Mouse (Mus musculus) stomach, embryonic 14.5 days (tissue): Measurements from ENCODE around the gene Kat7. TPM values are rescaled to one million over a fixed set of nuclear protein-coding genes. Genes with fewer than 3 reads are reported as not detected.

Experiments
- ATAC-seq: fragments of 200-750 bp; cut with Nextera tagmentation; 2 replicates; pipeline ENCODE4 v1.8.0; 2017; ENCODE audit warnings: low read depth, moderate TSS enrichment; ENCODE audit not compliant: insufficient number of reproducible peaks, insufficient read depth, low FRiP score
- H3K27ac ChIP-seq: fragments of 300-500 bp; sonication (generic); 2 replicates; pipeline ENCODE4 v1.5.1; 2014; ENCODE audit warnings: mild to moderate bottlenecking, low read length, moderate library complexity, mixed read lengths
- H3K27me3 ChIP-seq: fragments of 300-500 bp; sonication (generic); 2 replicates; pipeline ENCODE4 v1.6.1; 2014; ENCODE audit warnings: low read length, control low read depth, mixed read lengths; ENCODE audit not compliant: control insufficient read depth, insufficient read depth
- H3K36me3 ChIP-seq: fragments of 300-500 bp; sonication (generic); 2 replicates; pipeline ENCODE4 v1.6.1; 2014; ENCODE audit warnings: mild to moderate bottlenecking, control low read depth, low read length, moderate library complexity, mixed read lengths; ENCODE audit not compliant: control insufficient read depth, insufficient read depth
- H3K4me1 ChIP-seq: fragments of 300-500 bp; sonication (generic); 2 replicates; pipeline ENCODE4 v1.6.1; 2014; ENCODE audit warnings: low read length, control low read depth, mixed read lengths; ENCODE audit not compliant: control insufficient read depth, insufficient read depth
- H3K4me2 ChIP-seq: fragments of 300-500 bp; sonication (generic); replicated peaks from 2 replicates; pipeline ENCODE4 v1.6.1; 2014; ENCODE audit warnings: low read depth, low read length, control low read depth
- H3K4me3 ChIP-seq: fragments of 300-500 bp; sonication (generic); 2 replicates; pipeline ENCODE4 v1.5.1; 2014; ENCODE audit warnings: low read depth, low read length, control low read depth
- H3K9ac ChIP-seq: fragments of 300-500 bp; sonication (generic); replicated peaks from 2 replicates; pipeline ENCODE4 v1.6.1; 2014; ENCODE audit warnings: low read depth, mild to moderate bottlenecking, control low read depth, low read length, moderate library complexity, mixed read lengths
- H3K9me3 ChIP-seq: fragments of 300-500 bp; sonication (generic); 2 replicates; pipeline ENCODE4 v1.6.1; 2016; ENCODE audit warnings: low read depth, low read length, control low read depth; ENCODE audit not compliant: control insufficient read depth
- whole genome bisulfite sequencing: fragments of 180-500 bp; shearing (Covaris S2); extraction: QIAGEN DNeasy Blood & Tissue Kit; methylation state at CpG from one replicate; pipeline ENCODE4 v1.1.7; 2014; 5-methylcytosine and 5-hydroxymethylcytosine counted together
- polyA plus RNA-seq: library from polyadenylated mRNA; unstranded; fragments of >200 nt; fragmentation: Nextera tagmentation; extraction: Ambion mirVana; gene quantifications from 2 replicates; pipeline ENCODE4 v1.2.1, GENCODE M21; 2014

Kat7 gene
- polyA plus RNA-seq: 60.8 and 63.1 TPM in 2 replicates

DNA sequence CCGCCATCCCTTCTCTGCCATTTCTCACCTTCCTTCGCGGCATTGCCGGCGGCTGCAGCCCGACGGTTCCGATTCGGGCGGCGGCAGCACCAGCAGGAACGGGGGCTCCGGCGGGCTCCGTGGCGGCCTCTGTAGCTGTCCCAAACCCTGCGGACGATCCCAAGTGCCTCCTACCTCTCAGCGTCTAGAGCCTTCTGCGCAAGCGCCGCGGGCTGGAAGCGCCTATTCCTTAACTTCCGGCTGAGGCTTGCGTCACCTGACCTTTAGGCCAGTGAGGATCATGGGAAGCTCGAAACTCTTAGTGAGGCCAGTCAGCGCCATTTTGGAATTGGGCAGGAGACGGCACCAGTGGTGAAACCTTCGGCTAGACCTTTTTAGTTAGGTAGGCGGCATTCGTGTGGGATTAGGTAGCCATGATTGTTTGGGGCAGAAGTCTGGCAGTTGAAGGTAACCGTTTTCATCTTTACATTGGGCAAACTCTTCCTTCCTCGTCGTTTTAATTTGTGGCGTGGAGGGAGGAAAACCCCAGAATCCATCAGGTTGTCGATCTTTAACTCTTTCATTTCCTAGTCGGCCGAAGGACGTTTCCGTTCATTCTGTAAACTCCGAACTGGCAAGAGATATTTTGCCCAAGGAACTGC is at the start of gene Kat7:
TSS of gene Kat7 (minus strand) at position 240 of the 641 bp plus-strand sequence.
- Histone ChIP-seq H3K27ac (peak within 1 kb of the TSS; percentile 96), H3K4me3 (peak within 1 kb of the TSS; percentile 77), H3K27me3 (no peaks in the 10 kb centered on the region), H3K4me2 (peak within 1 kb of the TSS; percentile 70), H3K4me1 (peaks cover 6% of the 10 kb centered on the region; the same call in 1 of the 2 replicates), H3K36me3 (no peaks in the 10 kb centered on the region; the same call in 1 of the 2 replicates), H3K9ac (peak within 1 kb of the TSS; percentile 94), H3K9me3 (no peaks in the 10 kb centered on the region)
- under 1% methylated on average over 42 of the region's 42 CpGs for WGBS
- ATAC-seq: peak; percentile 92

DNA sequence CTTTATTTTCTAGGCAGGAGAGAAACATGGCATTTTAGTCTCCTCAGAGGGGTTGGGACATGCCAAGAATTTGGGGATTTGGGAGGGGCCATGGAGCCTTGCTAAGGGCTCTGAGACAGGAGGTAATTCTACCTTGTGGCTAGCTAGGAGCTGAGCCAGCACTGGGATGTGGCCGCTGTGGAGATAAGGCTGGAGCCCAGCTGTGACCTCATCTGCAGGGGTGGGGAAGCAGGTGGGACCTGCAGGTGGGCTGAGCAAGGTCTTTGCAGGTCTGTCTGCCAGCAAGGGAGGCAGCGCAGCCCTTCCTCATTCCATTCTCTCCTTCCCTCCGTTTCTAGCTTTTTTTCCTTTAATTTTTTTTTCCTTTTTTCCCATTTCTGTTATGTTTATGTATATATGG is 48.2 kb upstream of the Kat7 start:
- Histone ChIP-seq H3K27ac (no peak overlapping the region; the same call in 1 of the 2 replicates), H3K36me3 (no peaks in the 10 kb centered on the region; the same call in none of the 2 replicates), H3K9me3 (no peaks in the 10 kb centered on the region), H3K4me1 (peaks cover 9% of the 10 kb centered on the region), H3K4me2 (no peak overlapping the region), H3K9ac (no peak overlapping the region), H3K27me3 (no peaks in the 10 kb centered on the region), H3K4me3 (no peak overlapping the region)
- 48% methylated on average over 3 of the region's 3 CpGs for WGBS
- no peak for ATAC-seq

DNA sequence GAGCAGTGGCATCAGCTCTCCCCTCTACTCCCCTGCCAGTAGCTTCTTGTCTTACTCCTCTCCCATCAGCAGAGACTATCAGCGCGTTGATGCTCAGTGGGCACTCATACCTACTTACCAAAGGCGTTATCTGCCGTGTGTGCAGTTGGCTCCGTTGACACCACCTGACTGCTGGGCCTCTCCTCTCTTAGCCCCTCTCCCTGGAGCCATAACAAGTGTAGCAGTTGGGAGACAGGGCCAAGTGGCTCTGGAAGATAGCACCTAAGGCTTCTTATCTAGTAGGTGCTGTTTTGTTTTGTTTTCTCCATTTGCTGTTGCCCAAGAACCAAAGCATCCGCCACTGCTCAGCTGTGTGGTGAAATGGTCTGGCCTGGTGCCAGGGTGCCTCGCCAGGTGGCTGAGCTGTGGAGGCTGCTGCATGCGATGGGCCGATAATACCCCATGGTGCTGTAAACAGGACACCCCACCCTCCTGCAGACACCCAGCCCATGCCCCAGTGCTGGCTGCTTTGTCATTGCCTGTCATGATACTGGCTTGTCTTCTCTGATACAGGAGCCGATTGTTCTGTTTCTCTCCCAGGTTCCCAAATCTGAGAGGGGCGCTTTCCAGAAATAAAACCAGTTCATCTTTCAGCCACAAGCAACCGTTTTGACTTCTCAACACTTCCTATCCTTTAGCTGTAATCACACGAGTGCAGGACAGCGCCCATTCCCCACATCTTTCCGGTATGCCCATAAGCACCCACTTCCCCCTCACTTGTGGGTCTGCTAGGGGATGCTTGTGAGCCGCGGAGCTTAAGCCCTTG is 46.6 kb upstream of the Kat7 start:
- Histone ChIP-seq H3K36me3 (no peaks in the 10 kb centered on the region; the same call in none of the 2 replicates), H3K4me3 (no peak overlapping the region), H3K4me2 (no peak overlapping the region), H3K9ac (no peak overlapping the region), H3K9me3 (no peaks in the 10 kb centered on the region), H3K27me3 (no peaks in the 10 kb centered on the region), H3K4me1 (peaks cover 9% of the 10 kb centered on the region), H3K27ac (no peak overlapping the region)
- 75% methylated on average over 17 of the region's 17 CpGs for WGBS
- peak; percentile 85; the same call in 1 of the 2 replicates for ATAC-seq

DNA sequence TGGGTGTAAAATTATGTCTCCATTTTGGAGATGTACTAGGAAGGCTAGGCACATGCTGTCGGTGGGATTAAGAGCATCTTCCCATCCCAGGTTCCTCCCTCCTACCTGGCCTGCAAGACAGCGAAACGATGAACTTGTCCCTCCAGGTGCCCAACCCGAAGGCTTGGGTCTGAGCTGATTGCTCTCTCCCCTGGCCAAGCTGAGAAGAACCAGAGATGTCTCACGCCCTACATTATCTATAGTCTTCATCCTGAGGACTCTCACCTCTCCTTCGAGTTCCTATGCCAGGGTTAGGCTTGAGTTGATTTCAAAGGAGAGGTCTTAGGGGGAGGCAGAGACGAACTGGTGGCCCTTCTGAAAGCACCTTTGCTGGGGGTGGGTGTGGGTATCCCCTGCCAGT is 46.0 kb upstream of the Kat7 start:
- Histone ChIP-seq H3K4me1 (peaks cover 9% of the 10 kb centered on the region), H3K9me3 (no peaks in the 10 kb centered on the region), H3K27ac (no peak overlapping the region), H3K36me3 (no peaks in the 10 kb centered on the region; the same call in none of the 2 replicates), H3K4me3 (no peak overlapping the region), H3K27me3 (no peaks in the 10 kb centered on the region), H3K9ac (no peak overlapping the region), H3K4me2 (no peak overlapping the region)
- WGBS: 83% methylated on average over 7 of the region's 7 CpGs
- 0 out of 2 replicates have a peak, but pooled peaks have one; percentile 4 for ATAC-seq

DNA sequence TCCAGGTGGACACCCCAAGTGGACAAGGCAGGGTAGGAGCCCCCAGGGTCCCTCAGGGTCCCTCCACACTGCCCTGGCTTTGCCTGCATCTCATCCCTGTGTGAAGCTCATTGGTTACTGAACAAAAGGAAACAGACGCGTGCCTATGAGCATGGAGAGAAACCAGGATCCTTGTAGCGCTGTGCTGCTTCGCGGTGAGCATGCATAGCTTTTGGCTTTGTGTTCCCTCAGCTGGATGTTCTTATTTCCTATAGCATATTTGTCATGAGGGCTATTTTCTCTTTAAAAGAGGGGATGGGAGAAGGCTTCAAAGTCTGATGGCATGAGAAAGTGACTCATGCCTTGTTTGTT is 45.6 kb upstream of the Kat7 start:
- no peak for ATAC-seq

DNA sequence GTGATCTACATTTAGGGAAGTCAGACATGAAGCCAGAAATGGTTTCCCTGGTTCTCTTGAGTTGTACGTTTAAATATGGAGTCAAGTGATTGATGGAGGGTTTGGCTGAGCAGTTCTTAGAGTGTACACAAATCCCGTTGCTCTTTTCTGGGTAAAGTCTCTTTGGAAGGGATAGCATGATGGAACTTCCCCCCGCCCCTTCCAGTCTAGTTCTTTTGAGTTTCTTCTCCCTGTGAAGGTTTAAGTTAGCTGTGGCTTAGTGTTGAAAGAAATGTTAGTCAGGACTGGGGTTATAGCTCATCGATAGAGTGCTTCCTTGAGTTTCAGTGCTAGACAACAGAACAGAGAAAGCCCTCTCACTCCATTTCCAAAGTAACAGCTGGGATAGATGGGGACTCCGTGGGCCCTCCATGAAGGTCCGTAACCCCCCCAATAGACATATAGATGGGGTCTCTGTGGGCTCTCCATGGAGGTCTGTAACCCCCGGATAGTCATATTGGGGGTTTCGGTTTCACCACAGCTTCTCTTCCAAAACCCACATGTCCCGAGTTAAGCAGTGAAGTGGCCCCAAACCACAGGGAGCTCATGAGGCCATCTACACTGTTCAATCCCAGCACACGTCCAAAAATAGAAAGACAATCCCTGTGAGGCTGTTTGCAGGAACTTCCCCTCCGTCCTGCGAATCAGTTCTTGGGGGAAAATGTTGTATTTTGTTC is 45.1 kb upstream of the Kat7 start:
- Histone ChIP-seq H3K9ac (no peak overlapping the region), H3K4me3 (no peak overlapping the region), H3K9me3 (no peaks in the 10 kb centered on the region), H3K4me2 (no peak overlapping the region), H3K36me3 (no peaks in the 10 kb centered on the region; the same call in none of the 2 replicates), H3K27me3 (no peaks in the 10 kb centered on the region), H3K27ac (no peak overlapping the region; the same call in 1 of the 2 replicates), H3K4me1 (peaks cover 9% of the 10 kb centered on the region)
- no peak for ATAC-seq
- WGBS: 72% methylated on average over 12 of the region's 12 CpGs

More for the DNA sequence above, 45.6 kb upstream of the Kat7 start:
- no peak overlapping the region for H3K4me2 ChIP-seq
- H3K4me3 ChIP-seq: no peak overlapping the region
- no peak overlapping the region for H3K9ac ChIP-seq
- no peaks in the 10 kb centered on the region; the same call in none of the 2 replicates for H3K36me3 ChIP-seq
- no peak overlapping the region for H3K27ac ChIP-seq
- no peaks in the 10 kb centered on the region for H3K27me3 ChIP-seq
- WGBS: 92% methylated on average over 5 of the region's 5 CpGs
- H3K4me1 ChIP-seq: peaks cover 9% of the 10 kb centered on the region
- H3K9me3 ChIP-seq: no peaks in the 10 kb centered on the region

DNA sequence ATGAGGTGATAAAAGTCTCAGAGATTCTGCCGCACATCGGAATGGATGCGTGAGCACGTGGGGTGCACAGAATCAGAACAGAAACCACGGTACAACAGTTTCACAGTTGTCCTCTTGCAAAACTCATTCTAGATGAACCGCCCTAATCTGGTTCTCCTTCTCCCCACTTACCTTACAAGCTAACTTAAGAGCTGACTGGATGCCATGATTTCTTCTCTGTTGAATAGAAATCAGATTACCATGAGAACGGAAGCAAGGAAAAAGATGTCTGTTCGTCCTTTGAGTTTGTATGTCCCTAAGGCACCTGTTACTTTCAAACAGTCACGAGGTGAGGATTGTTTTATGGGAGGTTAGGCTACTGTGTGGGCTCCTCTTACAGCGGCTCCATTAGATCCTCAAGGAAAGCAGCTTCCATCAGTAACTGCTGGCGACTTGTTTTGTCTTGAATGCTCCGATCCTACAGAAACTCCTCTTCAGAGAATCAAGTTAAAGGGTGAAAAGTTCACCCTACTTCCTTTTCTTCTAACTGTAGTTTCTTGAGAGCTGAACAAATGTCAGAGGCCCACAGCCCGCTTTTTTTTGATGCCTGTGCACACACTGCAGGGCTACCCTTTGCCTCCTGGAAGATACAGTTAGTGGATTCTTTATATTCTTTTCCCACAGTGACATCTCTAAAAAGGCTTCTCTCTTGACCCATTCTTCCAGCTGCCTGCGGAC is 44.3 kb upstream of the Kat7 start:
- no peak overlapping the region for H3K9ac ChIP-seq
- peaks cover 9% of the 10 kb centered on the region for H3K4me1 ChIP-seq
- no peak for ATAC-seq
- no peaks in the 10 kb centered on the region; the same call in none of the 2 replicates for H3K36me3 ChIP-seq
- H3K9me3 ChIP-seq: no peaks in the 10 kb centered on the region
- no peak overlapping the region; the same call in 1 of the 2 replicates for H3K27ac ChIP-seq
- no peaks in the 10 kb centered on the region for H3K27me3 ChIP-seq
- no peak overlapping the region for H3K4me3 ChIP-seq
- H3K4me2 ChIP-seq: no peak overlapping the region
- WGBS: 75% methylated on average over 14 of the region's 14 CpGs

DNA sequence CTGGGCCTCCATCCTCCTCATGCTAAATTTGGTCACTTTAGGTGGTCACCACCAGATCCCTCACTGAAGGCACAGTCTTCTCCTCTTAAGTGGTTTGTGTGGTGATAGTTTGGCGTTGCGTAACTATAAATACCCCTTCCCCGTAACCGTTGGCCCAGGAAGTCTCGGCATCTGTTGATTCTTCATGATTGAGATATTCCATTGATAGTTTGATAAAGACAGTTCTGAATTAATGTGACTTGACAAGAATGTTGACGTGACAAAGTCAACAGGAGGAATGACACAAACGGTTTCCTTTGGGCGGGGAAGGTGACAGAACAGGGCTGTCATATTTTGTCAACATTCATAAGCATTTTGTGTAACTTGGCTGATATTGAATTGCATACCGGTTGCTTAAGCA is 43.2 kb upstream of the Kat7 start:
- Histone ChIP-seq H3K9ac (no peak overlapping the region), H3K9me3 (no peaks in the 10 kb centered on the region), H3K27me3 (no peaks in the 10 kb centered on the region), H3K36me3 (peaks cover 5% of the 10 kb centered on the region), H3K4me1 (peaks cover 9% of the 10 kb centered on the region), H3K4me3 (no peak overlapping the region), H3K27ac (no peak overlapping the region), H3K4me2 (no peak overlapping the region)
- WGBS: 85% methylated on average over 9 of the region's 9 CpGs
- no peak for ATAC-seq
